Mouse (Mus musculus) hindbrain, embryonic 14.5 days (tissue): ENCODE results near the gene Plpp7. TPM values are rescaled to one million over a fixed set of nuclear protein-coding genes. Genes with fewer than 3 reads are reported as not detected.
A peak's percentile ranks its signal among the peaks of the same experiment; 100 is the strongest.

Experiments used
- ATAC-seq: fragments of 200-750 bp; cut with Nextera tagmentation; 2 replicates; pipeline ENCODE4 v1.8.0; 2017; ENCODE audit warnings: moderate number of reproducible peaks, mild to moderate bottlenecking, moderate TSS enrichment, moderate library complexity; ENCODE audit not compliant: low FRiP score
- DNase-seq: peaks from one replicate; pipeline ENCODE4 v3.0.0-alpha.2; 2015; ENCODE audit warnings: low spot score
- H3K27ac ChIP-seq: fragments of 300-500 bp; sonication (generic); 2 replicates; pipeline ENCODE4 v1.5.1; 2014; ENCODE audit warnings: mild to moderate bottlenecking, moderate library complexity
- H3K27me3 ChIP-seq: fragments of 300-500 bp; sonication (generic); 2 replicates; pipeline ENCODE4 v1.6.1; 2014; ENCODE audit warnings: mild to moderate bottlenecking, low read length, mixed read lengths; ENCODE audit not compliant: control insufficient read depth, insufficient read depth
- H3K36me3 ChIP-seq: fragments of 300-500 bp; sonication (generic); replicated peaks from 2 replicates; pipeline ENCODE4 v1.6.1; 2014; ENCODE audit not compliant: control insufficient read depth, insufficient read depth
- H3K4me1 ChIP-seq: fragments of 300-500 bp; sonication (generic); replicated peaks from 2 replicates; pipeline ENCODE4 v1.6.1; 2014; ENCODE audit warnings: antibody characterized with exemption, low read length, mixed read lengths; ENCODE audit not compliant: control insufficient read depth, insufficient read depth
- H3K4me2 ChIP-seq: fragments of 300-500 bp; sonication (generic); replicated peaks from 2 replicates; pipeline ENCODE4 v1.6.1; 2014; ENCODE audit warnings: mild to moderate bottlenecking, moderate library complexity
- H3K4me3 ChIP-seq: fragments of 300-500 bp; sonication (generic); replicated peaks from 2 replicates; pipeline ENCODE4 v1.5.1; 2014; ENCODE audit warnings: mild to moderate bottlenecking, low read length
- H3K9ac ChIP-seq: fragments of 300-500 bp; sonication (generic); 2 replicates; pipeline ENCODE4 v1.6.1; 2014
- H3K9me3 ChIP-seq: fragments of 300-500 bp; sonication (generic); 2 replicates; pipeline ENCODE4 v1.6.1; 2016; ENCODE audit warnings: low read length; ENCODE audit not compliant: control insufficient read depth
- WGBS: fragments of 180-500 bp; shearing (Covaris S2); extraction: QIAGEN DNeasy Blood & Tissue Kit; methylation state at CpG from one replicate; pipeline ENCODE4 v1.1.7; 2014; 5-methylcytosine and 5-hydroxymethylcytosine counted together
- polyA plus RNA-seq: library from polyadenylated mRNA; unstranded; fragments of >200 nt; fragmentation: Nextera tagmentation; extraction: Ambion mirVana; gene quantifications from 2 replicates; pipeline ENCODE4 v1.2.1, GENCODE M21; 2014

Plpp7 gene
- polyA plus RNA-seq, result 22.4 and 27.5 TPM in 2 replicates

DNA sequence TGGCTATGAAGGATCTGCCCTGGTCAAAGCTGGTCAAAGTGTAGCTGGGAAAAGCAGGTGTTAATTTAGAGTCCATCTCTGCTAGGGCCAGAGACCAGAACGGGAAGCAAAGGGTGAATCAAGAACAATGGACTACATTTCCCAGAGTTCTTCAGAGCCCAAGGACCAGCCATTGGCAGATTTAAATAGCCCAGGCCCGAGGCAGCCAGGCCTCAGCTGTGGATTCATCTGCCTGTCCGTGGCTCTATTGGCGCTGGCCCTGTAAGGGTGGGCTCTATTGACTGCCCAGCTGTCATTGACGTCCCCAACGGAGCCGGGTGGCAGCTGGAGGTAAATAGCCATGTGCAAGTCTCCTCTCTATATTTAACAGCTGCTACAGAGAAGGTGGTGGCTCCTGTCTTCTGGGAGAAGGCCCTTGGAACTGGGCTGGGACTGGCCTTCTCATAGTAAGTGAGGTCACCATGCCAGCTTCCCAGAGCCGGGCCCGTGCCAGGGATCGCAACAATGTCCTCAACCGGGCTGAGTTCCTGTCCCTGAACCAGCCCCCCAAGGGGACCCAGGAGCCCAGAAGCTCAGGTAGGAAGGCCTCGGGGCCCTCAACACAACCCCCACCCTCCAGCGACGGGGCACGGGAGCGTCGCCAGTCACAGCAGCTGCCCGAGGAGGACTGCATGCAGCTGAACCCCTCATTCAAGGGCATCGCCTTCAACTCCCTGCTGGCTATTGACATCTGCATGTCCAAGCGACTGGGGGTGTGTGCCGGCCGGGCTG lies at the start of gene Plpp7:
Plpp7 (plus strand) TSS at position 178 of the 771 bp plus-strand sequence.
- H3K9me3 ChIP-seq, result peaks cover 2% of the 10 kb centered on the region; the same call in 1 of the 2 replicates
- H3K4me2 ChIP-seq, result peak within 1 kb of the TSS; percentile 85
- peaks cover 10% of the 10 kb centered on the region; the same call in 1 of the 2 replicates for H3K36me3 ChIP-seq
- H3K9ac ChIP-seq, result peak within 1 kb of the TSS; percentile 80
- peak within 1 kb of the TSS; percentile 47 for H3K4me3 ChIP-seq
- ATAC-seq, result peak; percentile 94
- H3K4me1 ChIP-seq, result peaks cover 22% of the 10 kb centered on the region
- 20% methylated on average over 22 of the region's 22 CpGs for WGBS
- H3K27me3 ChIP-seq, result no peaks in the 10 kb centered on the region
- DNase-seq, result peak; percentile 82
- peak within 1 kb of the TSS; percentile 71 for H3K27ac ChIP-seq

DNA sequence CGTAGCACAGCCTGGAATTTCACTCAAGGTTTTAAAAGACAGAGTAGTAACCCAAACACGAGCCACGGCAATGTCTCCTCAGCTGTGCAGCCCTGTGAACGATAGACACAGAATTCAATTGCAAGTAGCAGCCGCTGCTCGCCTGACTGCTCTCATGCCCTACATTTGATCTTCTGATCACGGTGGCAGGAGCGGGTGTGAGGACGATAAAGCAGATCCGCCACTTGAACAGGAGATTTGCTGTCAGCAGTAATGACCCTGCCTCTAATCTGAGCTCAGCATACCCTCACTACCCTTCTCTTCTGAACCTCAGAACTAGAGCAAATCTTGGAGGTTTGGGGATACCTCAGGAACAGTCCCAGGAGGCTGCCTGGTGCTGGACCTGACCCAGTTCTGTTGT lies 49.3 kb upstream of the Plpp7 start:
- ATAC-seq, result no peak
- no peaks in the 10 kb centered on the region for H3K9me3 ChIP-seq
- H3K36me3 ChIP-seq, result peaks cover 85% of the 10 kb centered on the region
- no peak overlapping the region for H3K4me3 ChIP-seq
- no peak overlapping the region for H3K9ac ChIP-seq
- WGBS, result 85% methylated on average over 10 of the region's 10 CpGs
- no peaks in the 10 kb centered on the region for H3K27me3 ChIP-seq
- DNase-seq, result no peak
- no peak overlapping the region for H3K27ac ChIP-seq
- no peak overlapping the region for H3K4me2 ChIP-seq
- H3K4me1 ChIP-seq, result no peaks in the 10 kb centered on the region

DNA sequence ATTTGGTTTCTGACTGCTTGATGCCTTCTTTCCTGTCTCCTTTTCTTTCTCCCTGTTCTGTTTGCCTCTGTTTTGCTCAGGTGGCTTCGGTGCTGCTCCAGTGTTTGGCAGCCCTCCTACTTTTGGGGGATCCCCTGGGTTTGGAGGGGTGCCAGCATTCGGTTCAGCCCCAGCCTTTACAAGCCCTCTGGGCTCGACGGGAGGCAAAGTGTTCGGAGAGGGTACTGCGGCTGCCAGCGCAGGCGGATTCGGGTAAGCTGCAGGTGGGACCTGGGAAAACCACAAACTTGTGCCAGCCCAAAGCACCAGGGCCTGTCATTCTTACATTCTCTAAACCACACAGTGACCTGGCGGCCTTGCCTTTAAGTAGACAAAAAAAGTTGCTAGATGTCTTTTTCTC lies 48.0 kb upstream of the Plpp7 start:
- Histone ChIP-seq H3K36me3 (peaks cover 86% of the 10 kb centered on the region), H3K27me3 (no peaks in the 10 kb centered on the region), H3K4me2 (no peak overlapping the region), H3K27ac (no peak overlapping the region), H3K9ac (no peak overlapping the region), H3K4me3 (no peak overlapping the region), H3K4me1 (no peaks in the 10 kb centered on the region), H3K9me3 (no peaks in the 10 kb centered on the region)
- ATAC-seq, result no peak
- DNase-seq, result no peak
- 76% methylated on average over 10 of the region's 10 CpGs for WGBS

DNA sequence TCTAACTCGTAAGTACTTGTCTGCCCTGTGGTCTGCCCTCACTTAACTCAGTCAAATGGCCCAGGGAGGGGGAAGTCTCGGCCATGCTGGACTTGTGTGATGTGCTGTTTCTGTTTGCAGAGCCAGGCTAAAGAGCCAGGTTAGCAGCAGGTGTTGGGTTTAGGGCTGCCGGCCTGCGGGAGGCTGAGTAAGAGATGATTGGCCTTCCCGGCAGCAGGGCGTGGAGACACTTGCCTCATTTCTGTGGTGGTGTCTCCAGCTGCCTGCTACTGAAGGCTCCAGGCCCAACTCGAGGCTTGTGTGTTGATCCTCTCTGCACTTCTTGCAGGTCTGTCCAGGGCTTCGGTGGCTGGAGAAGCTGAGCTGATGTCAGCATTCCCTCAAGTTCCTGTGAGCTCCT lies 43.5 kb upstream of the Plpp7 start:
- Histone ChIP-seq H3K9me3 (no peaks in the 10 kb centered on the region), H3K27ac (no peak overlapping the region), H3K27me3 (no peaks in the 10 kb centered on the region), H3K4me1 (no peaks in the 10 kb centered on the region), H3K9ac (no peak overlapping the region), H3K4me2 (no peak overlapping the region), H3K36me3 (peaks cover 57% of the 10 kb centered on the region), H3K4me3 (no peak overlapping the region)
- ATAC-seq (no peak), DNase-seq (no peak)
- WGBS, result 87% methylated on average over 8 of the region's 8 CpGs

DNA sequence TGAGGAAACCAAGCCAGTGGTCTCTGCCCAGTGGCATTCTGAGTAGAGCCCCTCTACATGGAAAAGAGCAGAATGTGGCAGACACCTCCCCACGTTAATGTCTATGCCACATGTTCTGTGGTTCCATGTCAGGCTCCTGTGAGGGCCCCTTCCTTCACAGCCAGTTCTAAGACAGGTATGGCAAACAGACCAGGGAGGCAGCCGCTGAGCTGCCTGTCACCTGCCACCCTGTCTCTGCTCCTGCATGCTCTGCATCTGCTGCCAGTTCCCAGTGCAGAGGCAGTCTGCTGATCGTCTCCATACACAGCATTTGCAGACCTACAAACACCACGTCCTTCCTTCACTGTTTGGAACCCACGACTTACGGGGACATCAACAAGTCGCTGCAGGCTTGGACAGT lies 42.9 kb upstream of the Plpp7 start:
- 98% methylated on average over 7 of the region's 7 CpGs for WGBS
- Histone ChIP-seq H3K36me3 (peaks cover 50% of the 10 kb centered on the region), H3K4me3 (no peak overlapping the region), H3K27ac (no peak overlapping the region), H3K9ac (no peak overlapping the region), H3K27me3 (no peaks in the 10 kb centered on the region), H3K4me2 (no peak overlapping the region), H3K9me3 (no peaks in the 10 kb centered on the region), H3K4me1 (no peaks in the 10 kb centered on the region)
- DNase-seq (no peak), ATAC-seq (no peak)

DNA sequence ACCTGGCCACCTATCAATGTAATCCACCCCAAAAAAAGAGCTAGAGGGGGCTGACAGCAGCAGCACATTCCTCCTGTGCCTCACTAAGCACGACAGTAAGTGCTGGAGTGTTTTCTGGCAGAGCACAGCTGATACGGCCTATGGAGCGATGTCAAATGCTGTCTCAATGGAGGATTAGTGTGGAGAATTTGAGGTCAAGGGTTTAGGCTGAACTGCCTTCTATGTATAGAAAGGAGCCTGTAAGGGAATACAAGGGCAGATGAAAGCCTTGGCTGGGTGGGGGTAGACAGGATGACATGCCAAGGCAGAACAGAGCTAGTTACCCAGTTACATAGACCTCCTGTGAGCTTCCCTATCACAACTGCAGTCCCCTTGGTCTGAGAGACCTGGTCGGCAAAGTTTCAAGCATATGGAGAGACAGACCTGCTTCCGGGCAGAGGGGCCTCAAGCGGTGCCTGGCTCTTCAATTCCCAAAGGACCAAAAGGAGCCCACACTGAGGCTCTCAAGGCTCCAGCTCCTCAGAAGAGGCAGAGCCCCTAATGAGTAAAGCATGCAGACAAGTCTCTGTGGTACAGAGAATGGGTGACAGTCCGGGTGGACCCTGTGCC lies 39.9 kb upstream of the Plpp7 start:
- Histone ChIP-seq H3K4me3 (no peak overlapping the region), H3K27me3 (no peaks in the 10 kb centered on the region), H3K9ac (no peak overlapping the region), H3K4me2 (no peak overlapping the region), H3K4me1 (no peaks in the 10 kb centered on the region), H3K36me3 (peaks cover 22% of the 10 kb centered on the region), H3K27ac (no peak overlapping the region), H3K9me3 (no peaks in the 10 kb centered on the region)
- no peak for DNase-seq
- WGBS, result 49% methylated on average over 7 of the region's 7 CpGs
- ATAC-seq, result no peak

DNA sequence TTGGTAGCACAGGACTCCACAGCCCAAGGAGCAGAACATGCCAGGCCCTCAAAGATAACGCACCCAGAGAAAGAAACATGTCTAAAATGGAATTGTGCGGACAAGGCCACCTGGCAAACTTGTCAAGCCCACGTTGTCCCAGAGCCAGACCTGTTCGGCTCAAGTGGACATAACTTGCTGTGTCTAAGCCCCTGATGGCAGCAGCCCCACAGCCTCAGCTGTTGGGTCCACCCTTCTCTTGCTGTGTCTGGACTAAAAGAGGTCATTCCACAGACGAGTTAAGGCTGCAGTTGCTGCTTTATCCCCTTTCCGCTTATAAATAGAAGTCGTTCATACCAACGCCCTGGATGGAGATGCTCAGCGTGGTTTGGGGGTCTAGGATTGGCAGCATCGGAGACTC lies 38.8 kb upstream of the Plpp7 start:
- H3K4me1 ChIP-seq, result no peaks in the 10 kb centered on the region
- H3K9ac ChIP-seq, result no peak overlapping the region
- H3K4me3 ChIP-seq, result no peak overlapping the region
- DNase-seq (no peak), ATAC-seq (no peak)
- no peak overlapping the region for H3K4me2 ChIP-seq
- H3K27me3 ChIP-seq, result no peaks in the 10 kb centered on the region
- H3K9me3 ChIP-seq, result no peaks in the 10 kb centered on the region
- 86% methylated on average over 10 of the region's 10 CpGs for whole genome bisulfite sequencing
- H3K36me3 ChIP-seq, result peaks cover 11% of the 10 kb centered on the region
- no peak overlapping the region for H3K27ac ChIP-seq

DNA sequence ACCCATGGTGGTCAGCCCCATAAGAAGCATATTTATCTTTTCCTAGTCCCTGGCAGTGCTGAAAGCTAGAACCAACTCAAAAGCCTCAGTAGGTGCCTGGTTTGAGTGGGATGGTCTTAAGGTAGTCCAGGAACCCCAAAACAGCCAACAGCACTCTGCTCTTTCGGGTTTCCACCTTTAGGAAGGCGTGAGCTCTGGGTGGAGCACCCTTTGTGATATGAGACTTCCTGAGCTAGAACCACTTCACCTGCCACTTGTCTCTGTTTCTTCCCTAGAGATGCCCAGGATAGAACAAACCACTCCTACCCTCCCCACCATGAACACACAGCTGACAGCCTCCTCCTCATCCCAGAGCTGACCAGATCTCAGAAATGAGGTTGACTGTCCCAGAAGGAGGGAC lies 38.0 kb upstream of the Plpp7 start:
- no peak for ATAC-seq
- no peaks in the 10 kb centered on the region for H3K27me3 ChIP-seq
- no peak overlapping the region for H3K4me3 ChIP-seq
- no peak overlapping the region for H3K4me2 ChIP-seq
- no peak overlapping the region for H3K9ac ChIP-seq
- H3K4me1 ChIP-seq, result no peaks in the 10 kb centered on the region
- peaks cover 3% of the 10 kb centered on the region for H3K36me3 ChIP-seq
- no peak overlapping the region for H3K27ac ChIP-seq
- H3K9me3 ChIP-seq, result no peaks in the 10 kb centered on the region
- WGBS, result 87% methylated on average over 2 of the region's 2 CpGs
- DNase-seq, result no peak

DNA sequence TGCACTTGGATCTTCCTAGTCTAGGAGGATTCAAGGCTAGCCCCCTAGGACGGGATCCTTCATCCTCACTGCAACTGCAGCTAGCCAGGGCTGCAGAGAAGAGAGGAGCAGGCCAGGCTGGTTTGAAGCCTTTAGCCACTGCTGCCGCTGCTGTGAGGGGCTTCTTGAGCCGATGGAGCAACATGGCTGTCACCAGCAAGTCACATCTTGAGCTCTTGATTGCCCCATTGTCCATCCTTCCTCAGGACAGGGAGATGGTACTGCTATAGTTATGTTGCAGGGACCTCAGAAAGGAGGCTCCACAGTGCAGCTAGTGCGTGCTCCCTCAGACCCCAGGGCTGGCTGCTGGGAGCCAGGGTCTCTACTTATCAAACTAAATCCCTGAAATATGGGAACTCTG lies 37.5 kb upstream of the Plpp7 start:
- ATAC-seq (no peak), DNase-seq (no peak)
- Histone ChIP-seq H3K4me2 (no peak overlapping the region), H3K4me1 (no peaks in the 10 kb centered on the region), H3K9ac (no peak overlapping the region), H3K4me3 (no peak overlapping the region), H3K27me3 (no peaks in the 10 kb centered on the region), H3K27ac (no peak overlapping the region), H3K36me3 (no peaks in the 10 kb centered on the region), H3K9me3 (no peaks in the 10 kb centered on the region)
- WGBS, result 87% methylated on average over 4 of the region's 4 CpGs
